Mouse (Mus musculus) heart, embryonic 15.5 days (tissue): ENCODE measurements at regions not wholly inside any gene's neighbourhood (a gene's known extent, or its start where the extent isn't known, plus 50 kb on each side); places are given as distances from the start of the nearest gene placed in this dataset.
A peak's percentile ranks its signal among the peaks of the same experiment; 100 is the strongest.

Experiments used
- ATAC-seq: fragments of 200-750 bp; cut with Nextera tagmentation; replicated peaks from 2 replicates; pipeline ENCODE4 v1.8.0; 2017; ENCODE audit warnings: low read depth, moderate TSS enrichment; ENCODE audit not compliant: insufficient number of reproducible peaks, insufficient read depth, low FRiP score
- H3K27ac ChIP-seq: fragments of 300-500 bp; sonication (generic); 2 replicates; pipeline ENCODE4 v1.5.1; 2015; ENCODE audit warnings: mild to moderate bottlenecking, inconsistent platforms
- H3K27me3 ChIP-seq: fragments of 300-500 bp; sonication (generic); 2 replicates; pipeline ENCODE4 v1.6.1; 2015; ENCODE audit warnings: inconsistent platforms
- H3K36me3 ChIP-seq: fragments of 300-500 bp; sonication (generic); 2 replicates; pipeline ENCODE4 v1.6.1; 2015; ENCODE audit warnings: mild to moderate bottlenecking, inconsistent platforms
- H3K4me1 ChIP-seq: fragments of 300-500 bp; sonication (generic); replicated peaks from 2 replicates; pipeline ENCODE4 v1.6.1; 2015; ENCODE audit warnings: inconsistent platforms
- H3K4me2 ChIP-seq: fragments of 300-500 bp; sonication (generic); 2 replicates; pipeline ENCODE4 v1.6.1; 2015; ENCODE audit warnings: inconsistent platforms, mild to moderate bottlenecking, moderate library complexity
- H3K4me3 ChIP-seq: fragments of 300-500 bp; sonication (generic); 2 replicates; pipeline ENCODE4 v1.5.1; 2015; ENCODE audit warnings: mild to moderate bottlenecking, inconsistent platforms
- H3K9ac ChIP-seq: fragments of 300-500 bp; sonication (generic); 2 replicates; pipeline ENCODE4 v1.6.1; 2015; ENCODE audit warnings: mild to moderate bottlenecking, inconsistent platforms
- H3K9me3 ChIP-seq: fragments of 300-500 bp; sonication (generic); replicated peaks from 2 replicates; pipeline ENCODE4 v1.6.1; 2016; ENCODE audit warnings: inconsistent platforms
- WGBS: fragments of 180-500 bp; shearing (Covaris S2); methylation state at CpG from one replicate; pipeline ENCODE4 v1.1.7; 2015; ENCODE audit warnings: mixed read lengths; 5-methylcytosine and 5-hydroxymethylcytosine counted together

GRCm38 (mm10) chr5:53361295-53361694 lies 94.4 kb downstream of the Smim20 start:
- Histone ChIP-seq H3K4me3 (no peak overlapping the region), H3K9me3 (no peaks in the 10 kb centered on the region), H3K27me3 (peaks cover 11% of the 10 kb centered on the region; the same call in 1 of the 2 replicates), H3K9ac (no peak overlapping the region), H3K36me3 (no peaks in the 10 kb centered on the region), H3K27ac (no peak overlapping the region), H3K4me1 (no peaks in the 10 kb centered on the region), H3K4me2 (no peak overlapping the region)
- WGBS: 70% methylated on average over 6 of the region's 6 CpGs
- ATAC-seq: no peak

- H3K4me3 ChIP-seq: no peak overlapping the region
- no peak overlapping the region for H3K27ac ChIP-seq
- H3K9ac ChIP-seq: no peak overlapping the region
- no peaks in the 10 kb centered on the region for H3K4me1 ChIP-seq
- WGBS: 70% methylated on average over 8 of the region's 8 CpGs
- H3K9me3 ChIP-seq: no peaks in the 10 kb centered on the region
- H3K4me2 ChIP-seq: no peak overlapping the region
- no peak for ATAC-seq
- H3K27me3 ChIP-seq: 0 out of 2 replicates have a peak, but pooled peaks cover 3% of the 10 kb centered on the region
- H3K36me3 ChIP-seq: no peaks in the 10 kb centered on the region
Observed at GRCm38 (mm10) chr5:53363898-53364297, 97.0 kb downstream of the Smim20 start.

- no peak overlapping the region for H3K4me3 ChIP-seq
- no peak for ATAC-seq
- no peaks in the 10 kb centered on the region for H3K9me3 ChIP-seq
- no peaks in the 10 kb centered on the region for H3K4me1 ChIP-seq
- H3K4me2 ChIP-seq: no peak overlapping the region
- no peaks in the 10 kb centered on the region for H3K36me3 ChIP-seq
- no peaks in the 10 kb centered on the region for H3K27me3 ChIP-seq
- H3K27ac ChIP-seq: no peak overlapping the region
- 69% methylated on average over 6 of the region's 6 CpGs for WGBS
- no peak overlapping the region for H3K9ac ChIP-seq
Observed at GRCm38 (mm10) chr5:53366882-53367561, 98.9 kb upstream of the Rbpj start.

GRCm38 (mm10) chr5:53370272-53370671 lies 95.7 kb upstream of the Rbpj start:
- Histone ChIP-seq H3K4me3 (no peak overlapping the region), H3K36me3 (no peaks in the 10 kb centered on the region), H3K9ac (no peak overlapping the region), H3K4me1 (no peaks in the 10 kb centered on the region), H3K27me3 (no peaks in the 10 kb centered on the region), H3K4me2 (no peak overlapping the region), H3K9me3 (no peaks in the 10 kb centered on the region), H3K27ac (no peak overlapping the region)
- WGBS: 82% methylated on average over 7 of the region's 7 CpGs
- ATAC-seq: no peak

GRCm38 (mm10) chr5:53371638-53372037 lies 94.3 kb upstream of the Rbpj start:
- H3K36me3 ChIP-seq: no peaks in the 10 kb centered on the region
- H3K9ac ChIP-seq: no peak overlapping the region
- no peak overlapping the region for H3K27ac ChIP-seq
- no peak overlapping the region for H3K4me3 ChIP-seq
- no peaks in the 10 kb centered on the region for H3K9me3 ChIP-seq
- no peaks in the 10 kb centered on the region for H3K27me3 ChIP-seq
- H3K4me2 ChIP-seq: no peak overlapping the region
- no peak for ATAC-seq
- no peaks in the 10 kb centered on the region for H3K4me1 ChIP-seq
- WGBS: 81% methylated on average over 3 of the region's 3 CpGs

GRCm38 (mm10) chr5:53373315-53373714 lies 92.6 kb upstream of the Rbpj start:
- no peak overlapping the region for H3K27ac ChIP-seq

GRCm38 (mm10) chr5:53376856-53377255 lies 89.1 kb upstream of the Rbpj start:
- Histone ChIP-seq H3K27ac (no peak overlapping the region), H3K4me2 (no peak overlapping the region), H3K4me1 (peaks cover 18% of the 10 kb centered on the region), H3K27me3 (no peaks in the 10 kb centered on the region), H3K36me3 (no peaks in the 10 kb centered on the region), H3K9me3 (no peaks in the 10 kb centered on the region), H3K4me3 (no peak overlapping the region), H3K9ac (no peak overlapping the region)
- 53% methylated on average over 7 of the region's 7 CpGs for WGBS
- ATAC-seq: no peak

More at GRCm38 (mm10) chr5:53373315-53373714, 92.6 kb upstream of the Rbpj start:
- Histone ChIP-seq H3K4me1 (no peaks in the 10 kb centered on the region), H3K9me3 (no peaks in the 10 kb centered on the region), H3K27me3 (no peaks in the 10 kb centered on the region), H3K4me2 (no peak overlapping the region), H3K4me3 (no peak overlapping the region), H3K9ac (no peak overlapping the region), H3K36me3 (no peaks in the 10 kb centered on the region)
- 78% methylated on average over 2 of the region's 2 CpGs for WGBS
- no peak for ATAC-seq

GRCm38 (mm10) chr5:53377698-53378097 lies 88.3 kb upstream of the Rbpj start:
- Histone ChIP-seq H3K9ac (no peak overlapping the region), H3K9me3 (no peaks in the 10 kb centered on the region), H3K4me1 (peaks cover 19% of the 10 kb centered on the region), H3K27me3 (no peaks in the 10 kb centered on the region), H3K36me3 (no peaks in the 10 kb centered on the region), H3K4me3 (no peak overlapping the region), H3K4me2 (no peak overlapping the region), H3K27ac (no peak overlapping the region)
- no peak for ATAC-seq
- WGBS: 71% methylated on average over 2 of the region's 2 CpGs

GRCm38 (mm10) chr5:53378106-53378505 lies 87.8 kb upstream of the Rbpj start:
- no peaks in the 10 kb centered on the region for H3K9me3 ChIP-seq
- H3K36me3 ChIP-seq: no peaks in the 10 kb centered on the region
- peaks cover 19% of the 10 kb centered on the region for H3K4me1 ChIP-seq
- no peak overlapping the region for H3K9ac ChIP-seq
- H3K27ac ChIP-seq: no peak overlapping the region
- ATAC-seq: no peak
- no peak overlapping the region for H3K4me2 ChIP-seq
- no peaks in the 10 kb centered on the region for H3K27me3 ChIP-seq
- H3K4me3 ChIP-seq: no peak overlapping the region

GRCm38 (mm10) chr5:53378599-53378998 lies 87.4 kb upstream of the Rbpj start:
- Histone ChIP-seq H3K27me3 (no peaks in the 10 kb centered on the region), H3K9me3 (no peaks in the 10 kb centered on the region), H3K4me1 (peaks cover 19% of the 10 kb centered on the region), H3K36me3 (no peaks in the 10 kb centered on the region), H3K4me3 (no peak overlapping the region), H3K27ac (no peak overlapping the region), H3K9ac (no peak overlapping the region), H3K4me2 (no peak overlapping the region)
- no peak for ATAC-seq
- 88% methylated on average over 7 of the region's 7 CpGs for WGBS

- Histone ChIP-seq H3K4me1 (peaks cover 19% of the 10 kb centered on the region), H3K4me2 (no peak overlapping the region), H3K4me3 (no peak overlapping the region), H3K36me3 (no peaks in the 10 kb centered on the region), H3K27me3 (no peaks in the 10 kb centered on the region), H3K9ac (no peak overlapping the region), H3K9me3 (no peaks in the 10 kb centered on the region), H3K27ac (peak overlapping the region; percentile 68)
- WGBS: 57% methylated on average over 17 of the region's 17 CpGs
- 0 out of 2 replicates have a peak, but pooled peaks have one; percentile 36 for ATAC-seq
Observed at GRCm38 (mm10) chr5:53379612-53380011, 86.3 kb upstream of the Rbpj start.

GRCm38 (mm10) chr5:53380203-53380602 lies 85.7 kb upstream of the Rbpj start:
- Histone ChIP-seq H3K4me1 (peaks cover 19% of the 10 kb centered on the region), H3K27ac (no peak overlapping the region; the same call in 1 of the 2 replicates), H3K4me3 (no peak overlapping the region), H3K9me3 (no peaks in the 10 kb centered on the region), H3K27me3 (no peaks in the 10 kb centered on the region), H3K36me3 (no peaks in the 10 kb centered on the region), H3K4me2 (no peak overlapping the region), H3K9ac (no peak overlapping the region)
- WGBS: 15% methylated on average over 3 of the region's 3 CpGs
- ATAC-seq: 0 out of 2 replicates have a peak, but pooled peaks have one; percentile 24
